Mouse (Mus musculus) MN1 (cell line): ENCODE data around the gene 4930452B06Rik.

ENCODE experiments used
- DNase-seq: peaks from one replicate; pipeline ENCODE4 v3.0.0-alpha.2; 2016; ENCODE audit warnings: low spot score

The 4930452B06Rik gene

GRCm38 (mm10) chr14:8451117-8451516 is 214.9 kb downstream of the 4930452B06Rik start:
- no peak for DNase-seq

DNA sequence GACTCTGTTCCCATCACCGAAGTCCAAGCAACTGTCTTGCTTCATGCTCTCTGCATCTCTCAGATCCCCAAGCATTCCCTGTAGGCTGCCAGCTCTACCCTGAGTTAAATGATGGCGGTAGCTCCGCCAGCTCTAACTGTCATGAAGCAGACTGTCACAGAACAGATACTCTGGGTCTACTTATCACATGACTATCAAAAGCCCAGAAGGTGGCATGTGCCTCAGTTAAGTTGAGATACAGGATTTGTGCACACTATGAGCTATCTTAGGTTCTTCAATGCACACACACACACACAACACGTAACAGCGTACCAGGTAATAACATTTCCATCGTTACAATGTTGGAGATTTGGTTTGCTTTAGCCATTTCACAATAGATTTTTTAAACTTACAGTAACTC is 215.7 kb downstream of the 4930452B06Rik start:
- DNase-seq: no peak

DNA sequence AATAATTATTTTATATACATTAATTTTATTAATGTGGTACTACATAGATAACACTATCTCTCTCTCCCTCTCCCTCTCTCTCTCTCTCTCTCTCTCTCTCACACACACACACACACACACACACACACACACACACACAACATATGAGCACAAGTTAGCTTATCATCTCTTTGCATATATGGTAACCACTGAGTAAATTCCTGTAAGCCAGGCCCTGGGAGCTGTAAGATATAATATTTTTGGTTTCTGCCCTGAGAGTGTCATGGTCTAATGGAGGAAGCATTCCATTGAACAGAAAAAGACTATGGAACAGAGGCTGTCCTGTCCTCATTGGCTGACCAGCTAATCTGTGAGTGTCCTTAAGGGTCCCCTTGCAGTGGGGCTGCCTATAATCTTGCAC is 216.7 kb downstream of the 4930452B06Rik start:
- no peak for DNase-seq

GRCm38 (mm10) chr14:8447352-8447751 is 218.7 kb downstream of the 4930452B06Rik start:
- DNase-seq: no peak

DNA sequence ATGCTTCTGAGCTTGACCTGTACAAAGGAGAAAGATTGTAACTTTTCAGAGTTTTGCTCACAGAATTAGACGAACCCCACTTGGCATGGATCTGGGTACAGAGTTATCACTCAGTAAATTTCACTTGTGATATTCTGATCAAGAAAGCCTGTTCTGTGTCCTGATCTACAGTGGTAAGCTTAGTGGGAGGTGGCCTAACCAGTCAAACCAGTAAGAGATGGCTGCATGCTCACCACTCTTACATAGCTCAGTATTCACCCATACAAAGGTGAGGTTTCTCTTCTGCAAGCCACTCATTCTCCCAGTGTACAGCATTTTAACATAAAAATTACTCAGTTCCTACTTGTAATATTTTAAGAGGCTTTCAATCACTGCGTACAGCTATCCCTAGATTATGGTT is 221.7 kb downstream of the 4930452B06Rik start:
- no peak for DNase-seq

DNA sequence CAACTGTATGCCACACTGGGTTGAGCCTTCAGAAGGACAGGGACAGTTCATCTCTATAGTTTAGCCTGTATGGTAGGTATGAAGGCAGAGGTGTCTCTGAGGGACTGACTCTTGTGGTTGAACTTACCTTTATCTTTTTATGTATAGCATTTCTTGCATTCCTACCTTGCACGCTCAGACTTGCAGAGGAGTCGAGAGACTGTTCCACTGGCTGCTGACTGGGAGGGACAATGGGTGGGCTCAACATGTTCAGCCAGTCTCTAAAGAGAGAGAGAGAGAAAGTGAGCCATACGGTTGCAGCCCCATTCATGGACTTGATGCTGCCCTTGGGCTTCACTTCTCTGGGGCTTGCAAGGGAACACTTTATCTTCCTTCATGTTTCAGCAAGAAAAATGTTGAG is 223.3 kb downstream of the 4930452B06Rik start:
- no peak for DNase-seq

GRCm38 (mm10) chr14:8441623-8442022 is 224.4 kb downstream of the 4930452B06Rik start:
- DNase-seq: no peak

DNA sequence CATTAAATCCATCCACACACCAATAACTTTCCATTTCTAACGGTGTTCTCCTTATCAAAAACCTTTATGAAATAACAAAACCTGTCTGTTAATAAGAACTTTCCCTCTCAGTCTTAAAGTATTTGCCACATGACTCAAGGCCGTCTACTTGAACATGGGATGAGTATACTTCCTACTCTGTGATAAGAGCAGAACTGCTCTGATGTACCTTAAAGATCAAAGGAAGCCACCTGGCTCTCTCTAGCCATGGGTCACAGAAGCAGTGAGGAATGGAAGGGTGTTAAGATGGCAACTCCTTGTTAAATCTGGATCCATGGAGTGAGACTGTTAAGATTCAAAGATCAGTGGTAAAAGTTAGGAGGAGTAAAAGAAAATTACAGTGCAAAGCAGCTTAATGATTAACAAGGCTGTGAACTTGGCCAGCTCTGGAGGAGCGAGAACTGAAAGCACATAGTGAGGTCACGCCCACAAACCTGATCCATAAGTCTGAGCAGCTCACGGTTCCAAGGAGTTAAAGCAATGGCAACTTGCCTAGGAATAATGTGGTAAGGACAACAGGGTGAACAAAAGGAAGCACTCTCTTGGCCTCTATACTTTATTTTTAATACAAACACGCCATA is 235.3 kb downstream of the 4930452B06Rik start:
- no peak for DNase-seq

DNA sequence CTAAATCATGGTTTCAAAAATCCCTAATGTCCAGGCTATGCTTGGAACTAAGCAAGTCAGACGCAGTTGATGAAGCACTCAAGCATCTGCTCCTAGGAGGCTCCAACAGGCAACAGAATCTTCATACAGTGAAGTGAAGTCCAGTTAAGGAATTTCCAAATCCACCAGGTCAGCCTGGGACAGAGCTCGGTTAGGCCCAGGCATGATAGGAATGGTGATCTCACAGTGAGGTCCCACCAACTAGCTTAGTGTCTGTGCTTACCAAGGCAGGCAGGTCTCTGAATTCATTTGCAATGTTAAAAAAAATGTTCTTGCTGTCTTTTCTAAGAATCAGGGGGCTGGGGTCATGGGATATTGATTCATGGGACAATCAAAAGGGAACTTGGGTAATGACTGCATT is 236.3 kb downstream of the 4930452B06Rik start:
- DNase-seq: no peak

DNA sequence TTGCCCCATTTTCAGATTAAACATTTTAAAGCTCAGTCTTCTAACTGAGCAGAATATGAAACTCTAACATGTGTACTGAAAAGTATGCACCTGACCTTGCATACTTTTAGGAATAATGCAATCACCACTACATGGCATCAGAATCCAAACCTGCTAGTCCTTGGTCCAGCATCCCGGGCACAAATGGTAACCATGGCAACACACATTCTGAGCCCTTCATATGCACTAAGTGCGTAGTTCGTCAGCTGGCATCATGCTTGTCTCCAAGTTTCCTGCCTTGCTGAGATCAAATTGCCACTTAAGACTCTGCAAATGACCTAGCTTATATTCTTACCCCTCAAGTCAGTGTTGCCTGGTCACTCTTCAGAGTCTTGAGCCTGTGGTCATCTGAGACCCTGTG is 243.2 kb downstream of the 4930452B06Rik start:
- no peak for DNase-seq

DNA sequence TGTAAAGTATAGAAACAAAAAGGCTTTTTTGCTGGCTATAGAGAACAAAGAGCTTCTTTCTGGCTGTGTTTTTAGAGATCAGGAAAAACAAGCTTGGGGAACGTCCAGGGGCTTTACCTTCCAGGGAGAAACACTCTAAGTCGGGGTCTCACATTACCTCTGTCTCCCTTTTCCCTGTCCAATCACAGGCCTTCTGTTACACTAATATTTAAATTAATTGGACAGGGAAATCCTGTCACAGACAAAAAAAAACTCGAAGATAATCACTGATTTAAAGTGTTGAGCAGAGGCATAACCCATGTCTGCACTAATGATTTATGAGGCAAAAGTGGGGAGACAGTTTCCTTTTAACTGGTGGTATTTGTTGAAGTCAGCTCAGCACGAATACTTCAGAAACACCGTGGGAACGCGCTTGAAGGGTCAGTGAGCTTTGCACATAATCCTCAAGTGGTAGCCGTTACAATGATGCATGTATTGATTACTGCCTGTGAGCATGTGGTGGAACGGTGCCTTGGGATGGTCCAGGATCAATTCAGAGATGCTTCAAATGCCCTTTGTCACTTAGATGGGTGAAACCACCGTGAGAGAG is 244.7 kb downstream of the 4930452B06Rik start:
- DNase-seq: no peak

DNA sequence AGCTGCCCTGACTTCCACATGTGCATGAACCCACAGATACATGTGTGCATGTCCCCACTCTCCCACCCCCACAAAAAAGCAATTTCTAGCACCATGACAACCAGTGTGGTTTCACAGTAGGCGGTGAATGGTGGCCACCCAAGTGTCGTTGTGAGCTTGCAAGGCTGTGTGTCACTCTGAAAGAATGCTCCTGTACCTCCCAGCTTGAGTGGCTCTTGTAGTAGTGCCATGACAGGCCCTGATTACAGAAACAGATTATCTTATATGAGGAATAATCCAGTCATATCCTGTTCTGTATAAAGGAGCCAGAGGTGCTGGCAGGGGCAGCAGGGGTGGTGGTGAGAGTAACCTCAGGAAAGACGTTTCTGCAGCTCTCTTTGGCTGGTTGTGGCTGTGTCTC is 247.4 kb downstream of the 4930452B06Rik start:
- DNase-seq: no peak

DNA sequence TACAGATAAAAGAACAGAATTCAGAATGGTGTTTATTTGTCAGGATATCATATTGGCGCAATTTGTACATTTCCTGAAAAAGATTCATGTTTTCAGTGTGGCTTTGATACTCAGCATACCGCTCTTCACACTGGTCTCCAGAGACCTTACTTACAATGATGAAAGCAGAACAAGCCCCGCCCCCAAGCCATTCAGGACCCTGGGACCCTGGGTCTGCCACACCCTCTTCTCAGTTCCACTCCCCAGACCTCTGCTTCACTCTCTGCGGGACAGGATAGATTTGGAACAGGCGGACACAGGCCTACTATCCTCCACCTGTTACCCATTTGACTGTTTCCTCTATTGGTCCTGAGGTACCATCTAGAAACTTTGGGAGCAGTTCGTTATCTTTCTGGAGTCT is 260.1 kb downstream of the 4930452B06Rik start:
- DNase-seq: no peak

GRCm38 (mm10) chr14:8403310-8403709 is 262.7 kb downstream of the 4930452B06Rik start:
- no peak for DNase-seq

GRCm38 (mm10) chr14:8398507-8398906 is 267.5 kb downstream of the 4930452B06Rik start:
- no peak for DNase-seq

DNA sequence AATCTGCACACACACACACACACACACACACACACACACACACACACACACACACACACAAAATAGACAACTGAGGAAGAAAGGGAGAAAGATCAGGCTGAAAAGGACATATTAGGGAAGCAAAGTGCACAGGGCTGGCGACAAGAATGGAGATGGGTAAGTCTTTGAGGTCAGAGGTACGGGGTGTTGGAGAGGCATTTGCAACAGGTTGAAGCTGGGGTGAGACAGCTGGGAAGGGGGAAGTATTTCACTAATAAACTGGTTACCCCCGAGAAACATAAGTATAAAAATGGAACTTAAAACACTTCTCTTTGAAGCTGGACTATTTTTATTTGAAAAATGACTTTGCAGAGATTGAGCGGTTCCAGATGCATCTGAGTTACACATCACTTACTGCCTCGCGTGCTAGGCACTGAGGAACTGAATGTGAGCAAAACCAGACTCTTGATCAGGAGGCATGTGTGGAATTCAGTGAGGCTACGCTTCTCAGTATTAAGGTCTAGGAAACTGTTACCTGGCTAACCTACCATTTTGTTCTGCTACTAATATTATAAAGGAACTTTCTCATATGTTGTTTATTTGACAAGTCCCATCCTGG is 270.3 kb downstream of the 4930452B06Rik start:
- DNase-seq: no peak

DNA sequence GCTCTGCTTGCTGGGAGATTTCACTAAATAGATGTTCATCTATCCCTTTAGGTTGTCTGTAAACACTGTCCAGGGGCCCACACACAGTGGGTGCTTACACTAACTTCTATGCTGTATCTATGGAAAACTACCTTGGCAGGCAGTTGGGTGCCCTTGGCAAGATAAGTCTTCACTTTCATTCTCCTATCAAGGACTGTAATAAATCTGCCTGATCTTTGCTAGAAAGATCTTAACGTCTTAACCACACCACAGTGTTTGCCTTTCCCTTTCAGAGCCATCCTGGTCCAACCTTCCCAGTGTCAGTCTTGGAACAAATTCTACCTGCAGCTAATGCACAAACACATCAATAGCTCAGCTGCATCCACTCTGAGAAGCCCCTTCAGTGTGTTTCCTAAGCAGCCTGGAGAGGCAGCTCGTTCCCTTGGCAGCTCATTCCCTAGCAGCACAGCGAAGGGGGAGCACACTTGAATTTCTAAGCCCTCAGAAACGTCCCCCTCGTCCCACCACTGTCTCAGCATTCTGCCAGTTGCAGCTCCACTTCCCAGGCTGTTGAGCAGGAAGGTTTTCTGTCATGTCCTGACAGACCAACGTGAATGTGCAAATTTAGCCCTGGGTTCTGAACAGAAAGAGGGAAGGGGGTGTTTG is 273.7 kb downstream of the 4930452B06Rik start:
- no peak for DNase-seq
